Mouse (Mus musculus): ENCODE measurements around the gene Oas2.

GRCm38 (mm10) chr5:120680918-120681317, 68.7 kb downstream of the Oas2 start:
- TF ChIP-seq EP300 (IDR thresholded peaks at IDR 0.05; ENCODE audit: low read depth), result no peak
- TF ChIP-seq CTCF (IDR thresholded peaks at IDR 0.05; ENCODE audit: low read depth), result no peak

All from liver, postnatal 0 days (tissue).